Mouse (Mus musculus): ENCODE results near the gene Sdhaf4.
"Not testable (repeated sequence)": the region's sequence is repeated elsewhere in the genome, so short reads cannot be mapped to it uniquely, and the experiment has no call there.

Gene Sdhaf4

DNA sequence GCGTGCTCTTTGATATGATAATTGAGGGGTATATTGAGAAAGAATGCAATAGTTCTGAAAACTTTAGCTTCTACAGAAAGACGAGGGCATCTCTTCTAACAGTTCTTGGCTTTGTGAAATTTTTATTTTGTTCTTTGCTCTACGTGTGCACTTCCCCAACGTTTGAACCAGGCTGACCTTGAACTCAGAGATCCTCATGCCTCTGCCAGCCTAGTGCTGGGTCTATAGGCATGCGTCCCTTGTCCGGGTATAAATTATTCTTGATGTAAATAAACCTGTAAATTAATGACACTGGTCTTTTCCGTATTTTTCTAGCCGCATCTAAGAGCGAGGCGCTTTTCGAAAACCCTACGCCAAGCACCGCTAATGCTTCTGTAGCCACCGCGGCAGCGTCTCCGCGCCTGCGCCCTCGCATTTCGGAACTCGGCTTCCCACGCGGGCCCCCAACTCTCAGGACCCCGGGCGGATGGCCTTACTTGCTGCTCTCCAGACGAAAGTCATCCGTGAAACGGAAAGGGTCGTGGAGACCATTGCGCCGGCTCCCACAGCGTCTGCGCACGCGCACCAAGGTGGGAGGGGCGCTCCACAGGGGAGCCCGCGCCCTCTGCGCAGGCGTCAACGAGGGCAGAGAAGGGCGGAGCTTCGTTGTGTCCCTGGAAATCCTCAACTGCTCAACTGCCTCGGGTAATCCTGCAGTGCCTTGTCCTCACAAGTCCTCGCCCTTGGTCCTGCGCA lies at the start of gene Sdhaf4:
Gene Sdhaf4, minus strand, starts transcription at position 587 of the 735 bp plus-strand sequence.
- DNase-seq (ENCODE audit: low spot score), result peak; percentile 90

DNA sequence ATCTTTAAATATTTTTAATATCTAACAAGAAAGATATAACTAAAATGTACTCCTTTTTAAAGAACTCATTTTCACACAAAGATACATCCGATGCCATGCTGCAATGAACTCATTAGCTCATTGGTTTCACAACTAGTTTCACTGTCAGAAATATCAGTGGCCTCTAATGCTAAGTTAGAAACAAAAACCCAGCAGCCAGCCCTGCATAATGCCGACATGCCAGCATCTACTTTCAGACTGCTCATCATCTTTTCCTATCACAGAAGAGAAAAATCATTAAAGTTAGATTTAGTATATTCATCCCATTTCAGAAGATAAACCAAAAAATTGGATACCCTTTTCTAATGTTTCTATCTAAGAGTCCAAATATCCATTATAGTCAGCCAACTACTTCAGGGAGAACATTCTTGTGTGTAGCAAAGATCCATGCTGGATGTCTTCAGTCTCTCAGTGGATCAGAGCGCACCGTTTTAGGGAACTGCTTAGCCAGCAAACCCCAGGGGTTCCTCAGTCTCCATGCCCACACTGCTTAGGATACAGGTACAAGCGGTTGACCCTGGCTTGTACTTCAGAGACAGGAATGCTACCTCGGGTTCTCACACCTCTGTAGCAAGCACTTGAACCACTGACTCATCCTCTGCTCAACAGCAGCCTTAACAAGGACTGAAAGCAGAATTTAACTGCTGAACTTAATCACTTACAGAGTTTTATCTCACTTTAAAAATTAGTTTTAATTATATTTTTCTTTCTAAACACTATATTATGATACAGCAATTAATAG lies 41.5 kb upstream of the Sdhaf4 start:
- no peak for DNase-seq (ENCODE audit: low spot score)

DNA sequence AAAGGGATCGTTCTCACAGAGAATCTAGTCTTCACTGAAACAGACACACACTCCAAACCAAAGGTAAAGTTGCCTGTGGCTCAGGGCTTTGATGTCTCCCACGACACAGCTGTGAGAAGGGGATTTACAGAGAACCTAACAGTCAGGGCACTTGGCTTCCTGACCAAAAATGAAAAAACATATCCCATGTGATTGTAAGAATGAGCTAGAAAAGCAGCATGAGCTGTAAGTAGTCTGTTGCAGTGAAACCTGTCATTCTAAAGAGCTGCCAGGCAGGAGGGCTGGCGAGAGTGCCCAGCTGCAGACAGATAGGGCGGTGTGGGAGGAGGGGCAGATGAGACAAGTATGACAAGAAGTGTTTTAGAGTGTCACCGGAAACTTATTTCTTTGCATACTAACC lies 40.2 kb upstream of the Sdhaf4 start:
- no peak for DNase-seq (ENCODE audit: low spot score)

DNA sequence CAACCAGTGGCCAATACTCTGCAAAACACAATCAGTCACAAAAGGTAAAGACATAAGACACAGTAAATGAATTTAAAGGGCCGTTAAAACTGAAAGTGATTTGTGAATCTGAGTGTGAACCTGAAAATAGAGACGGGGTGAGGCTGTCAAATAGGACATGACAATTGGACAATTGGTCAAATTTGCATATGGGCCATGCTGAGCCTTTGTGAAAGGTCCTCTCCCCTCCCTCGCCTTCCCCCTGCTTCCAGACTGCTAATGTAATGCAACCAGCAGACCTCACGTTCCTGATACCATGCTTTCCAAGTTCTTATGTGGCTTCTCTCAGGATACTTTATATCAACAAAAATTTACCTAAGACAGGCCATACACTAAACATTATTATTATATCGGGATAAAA lies 37.6 kb upstream of the Sdhaf4 start:
- no peak for DNase-seq (ENCODE audit: low spot score)

DNA sequence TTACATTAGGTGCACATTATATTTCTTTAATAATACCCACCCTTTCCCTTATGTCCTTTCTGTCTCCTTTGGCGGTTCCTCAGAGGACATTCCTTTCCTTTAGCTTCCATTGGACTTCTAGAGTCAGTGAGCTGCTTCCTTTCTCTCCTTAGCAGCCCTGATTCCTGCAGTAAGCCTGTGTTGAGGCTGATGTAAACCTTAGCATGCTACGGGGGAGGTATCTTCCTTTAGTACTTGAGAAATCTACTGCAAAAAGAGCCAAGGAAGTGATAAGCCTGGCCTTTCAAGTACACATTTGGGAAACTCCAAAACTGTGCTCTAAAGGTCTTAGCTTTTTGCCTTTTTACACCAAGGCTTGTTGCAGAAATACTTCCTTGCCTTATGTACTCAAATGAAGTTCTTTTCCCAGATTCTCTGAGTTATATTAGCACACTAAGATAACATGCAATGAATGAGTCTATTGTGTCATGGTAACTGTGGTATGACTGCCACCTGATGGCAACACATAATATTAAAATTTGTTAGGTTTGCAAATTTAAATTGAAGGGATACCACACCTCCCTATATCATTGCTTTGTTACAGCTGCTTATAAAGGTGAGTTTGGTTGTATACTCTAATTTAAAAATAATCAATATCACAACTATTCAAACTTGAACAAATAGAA lies 28.4 kb upstream of the Sdhaf4 start:
- no peak for DNase-seq (ENCODE audit: low spot score)

DNA sequence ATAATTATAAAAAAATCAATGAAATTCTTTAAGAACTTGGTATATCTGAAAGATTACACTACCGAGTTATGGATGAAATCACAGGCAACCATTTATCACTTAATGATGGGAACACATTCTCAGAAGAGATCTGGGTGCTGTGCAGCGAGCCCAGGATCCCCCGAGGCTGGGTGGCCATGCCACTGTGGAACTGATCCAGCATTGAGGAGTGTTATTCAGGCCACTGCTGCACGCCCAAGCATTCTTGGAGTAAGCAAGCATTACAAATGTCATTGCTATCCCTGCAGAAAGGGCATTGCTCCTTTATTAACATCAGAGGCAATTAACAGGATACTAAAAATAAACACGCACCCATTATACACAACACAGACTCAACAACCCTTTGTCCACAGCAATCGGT lies 5.4 kb upstream of the Sdhaf4 start:
- no peak for DNase-seq (ENCODE audit: low spot score)

DNA sequence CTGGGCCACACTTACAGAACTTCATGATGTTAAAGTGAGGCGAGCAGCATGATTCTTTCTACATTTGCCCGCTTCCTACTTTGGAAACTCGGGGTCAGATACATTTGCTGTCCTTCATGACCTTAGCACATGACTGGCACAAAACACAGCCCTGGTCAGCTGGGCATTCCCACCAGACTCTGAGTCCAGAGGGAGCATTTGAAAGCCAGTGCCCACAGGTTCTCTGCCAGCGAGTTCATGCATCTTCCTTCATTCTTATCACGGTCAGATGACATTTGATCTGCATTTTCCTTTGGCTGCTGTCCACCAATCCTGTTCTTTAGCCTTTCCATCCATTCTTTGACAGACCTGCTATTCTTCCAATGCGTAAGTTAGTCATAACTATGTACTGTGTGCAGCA lies 4.6 kb upstream of the Sdhaf4 start:
- no peak for DNase-seq (ENCODE audit: low spot score)

DNA sequence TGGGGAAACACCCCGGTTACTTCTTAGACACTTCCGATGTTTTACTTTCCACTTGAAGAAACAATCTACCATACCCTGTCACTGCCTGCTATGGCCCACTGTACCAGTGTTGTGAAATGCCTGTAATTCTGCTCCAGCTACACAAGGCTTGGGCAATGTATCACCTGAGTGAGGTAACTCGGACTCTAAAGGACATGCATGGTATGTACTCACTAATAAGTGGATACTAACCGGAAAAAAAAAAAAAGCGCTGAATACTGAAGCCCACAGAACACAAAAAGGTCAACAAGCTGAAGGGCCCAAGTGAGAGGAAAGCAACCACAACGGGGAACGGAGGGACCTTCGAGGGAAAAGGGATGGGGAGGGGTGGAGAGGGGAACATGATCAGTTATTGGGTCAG lies 2.2 kb upstream of the Sdhaf4 start:
- no peak for DNase-seq (ENCODE audit: low spot score)

DNA sequence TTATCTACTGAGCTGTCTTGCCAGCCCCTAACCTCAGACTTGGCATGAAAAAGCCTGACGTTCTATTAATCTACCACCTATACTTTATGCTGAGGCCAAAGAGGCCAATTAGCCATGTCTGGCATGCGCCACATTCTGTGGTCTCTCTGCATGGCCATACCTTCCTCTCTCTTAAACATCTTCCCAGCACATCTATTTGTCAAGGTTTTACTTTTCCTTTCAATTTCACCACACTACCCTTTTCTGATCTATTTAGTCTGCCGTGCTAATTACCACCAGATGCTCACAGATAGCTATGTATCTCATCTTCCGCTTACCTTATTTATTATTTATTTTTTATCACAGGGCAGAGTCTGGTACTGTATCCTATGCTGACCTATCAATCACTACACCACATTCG lies 6.1 kb downstream of the Sdhaf4 start:
- DNase-seq (ENCODE audit: low spot score), result no peak

DNA sequence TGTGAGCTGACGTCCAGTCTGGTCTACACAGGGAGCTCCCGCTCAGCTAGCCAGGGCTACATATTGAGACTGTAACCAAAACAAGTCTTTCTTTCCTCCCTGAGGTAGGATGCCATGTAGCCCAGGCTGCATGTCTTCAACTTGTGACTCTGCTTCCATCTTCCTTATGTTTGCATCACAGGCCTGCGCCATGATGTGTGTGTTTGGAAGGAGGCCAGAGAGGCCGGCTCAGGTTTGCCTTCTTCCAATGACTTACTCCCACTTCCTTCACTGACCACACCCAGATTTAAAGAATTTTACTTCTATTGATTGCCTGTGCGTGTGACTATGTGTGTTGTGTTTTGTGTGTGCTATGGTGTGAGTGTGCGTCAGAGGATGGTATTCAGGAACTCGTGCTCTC lies 6.6 kb downstream of the Sdhaf4 start:
- no peak for DNase-seq (ENCODE audit: low spot score)

DNA sequence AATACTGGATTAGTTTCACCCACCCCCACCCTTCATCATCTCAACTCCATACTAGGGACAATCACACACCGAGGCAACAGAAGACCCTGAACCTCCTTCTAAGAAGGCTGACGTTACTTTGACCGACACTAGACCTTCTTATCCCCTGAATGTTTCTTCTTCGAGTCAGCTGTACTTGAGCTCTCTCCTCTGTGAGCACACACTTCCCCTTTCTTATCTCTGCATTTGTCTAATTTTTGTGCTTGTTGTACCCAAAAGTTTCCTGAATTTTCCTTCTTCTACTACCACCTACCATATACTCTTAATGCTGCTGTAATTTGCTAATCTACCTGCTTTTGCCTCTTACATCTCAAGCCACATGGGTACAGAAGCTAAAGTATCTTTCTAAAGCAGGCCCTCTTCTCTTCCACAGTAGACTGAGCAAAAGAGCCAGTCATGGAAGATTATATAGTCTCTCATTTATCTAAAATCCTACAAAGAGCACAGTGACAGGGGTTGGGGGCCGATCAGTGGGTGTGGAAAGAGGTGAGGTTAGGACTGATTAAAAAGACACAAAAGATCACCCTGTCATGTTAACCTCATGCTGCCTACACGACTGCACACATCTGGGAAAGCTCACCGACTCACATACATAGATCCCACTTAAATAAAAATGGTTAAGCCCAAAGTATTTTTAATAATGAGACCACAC lies 7.2 kb downstream of the Sdhaf4 start:
- no peak for DNase-seq (ENCODE audit: low spot score)

DNA sequence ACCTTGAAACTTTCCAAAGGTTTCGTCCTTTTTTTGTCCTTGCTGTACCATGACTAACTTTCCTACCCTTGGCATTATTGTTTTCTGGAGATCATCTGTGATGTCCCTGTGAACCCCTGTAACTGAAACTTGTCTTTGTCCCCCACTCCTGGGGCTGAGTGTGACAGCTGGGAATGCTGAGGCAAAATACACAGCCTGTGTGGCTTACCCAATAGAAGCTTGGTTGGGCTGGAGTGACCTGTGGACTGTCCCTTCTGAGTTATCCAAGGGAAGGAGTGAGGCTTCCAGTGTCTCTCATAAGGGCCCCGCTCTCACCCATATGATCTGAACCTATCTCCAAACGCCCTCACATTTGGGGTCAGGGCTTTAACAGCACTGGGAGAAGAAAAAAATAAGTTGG lies 8.0 kb downstream of the Sdhaf4 start:
- DNase-seq (ENCODE audit: low spot score), result no peak

DNA sequence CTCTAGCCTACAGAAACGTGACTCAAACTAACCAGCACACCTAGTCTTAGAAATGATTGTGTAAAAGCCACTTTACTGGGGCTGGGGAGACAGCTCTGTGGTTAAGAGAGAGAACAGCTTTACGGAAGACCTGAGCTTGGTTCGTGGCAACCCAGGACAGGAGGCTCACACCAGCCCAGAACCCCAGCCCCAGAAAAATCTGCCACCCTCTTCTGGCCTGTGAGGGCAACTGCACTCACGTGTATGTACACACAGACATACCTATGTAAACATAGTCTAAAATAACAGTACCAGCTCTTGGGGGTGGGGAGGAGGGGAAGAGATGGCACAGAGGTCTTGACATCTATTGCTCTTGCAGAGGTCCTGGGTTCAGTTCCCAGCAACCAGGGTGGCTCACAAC lies 10.0 kb downstream of the Sdhaf4 start:
- DNase-seq (ENCODE audit: low spot score), result no peak

DNA sequence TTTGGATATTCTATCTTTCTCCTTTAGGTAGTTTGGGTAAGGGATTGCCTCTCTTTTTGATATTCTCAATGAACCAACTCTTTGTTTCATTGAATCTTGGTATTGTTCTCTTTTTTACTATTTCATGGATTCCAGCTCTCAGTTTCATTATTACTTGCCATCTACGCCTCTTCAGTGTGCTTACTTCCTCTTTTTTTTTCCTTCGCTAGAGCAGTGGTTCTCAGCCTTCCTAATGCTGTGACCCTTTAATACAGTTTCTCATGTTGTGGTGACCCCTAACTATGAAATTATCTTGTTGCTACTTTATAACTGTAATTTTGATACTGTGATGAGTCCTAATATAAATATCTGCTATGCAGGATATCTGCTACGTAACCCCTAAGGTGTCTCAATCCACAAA lies 22.3 kb downstream of the Sdhaf4 start:
- no peak for DNase-seq (ENCODE audit: low spot score)

DNA sequence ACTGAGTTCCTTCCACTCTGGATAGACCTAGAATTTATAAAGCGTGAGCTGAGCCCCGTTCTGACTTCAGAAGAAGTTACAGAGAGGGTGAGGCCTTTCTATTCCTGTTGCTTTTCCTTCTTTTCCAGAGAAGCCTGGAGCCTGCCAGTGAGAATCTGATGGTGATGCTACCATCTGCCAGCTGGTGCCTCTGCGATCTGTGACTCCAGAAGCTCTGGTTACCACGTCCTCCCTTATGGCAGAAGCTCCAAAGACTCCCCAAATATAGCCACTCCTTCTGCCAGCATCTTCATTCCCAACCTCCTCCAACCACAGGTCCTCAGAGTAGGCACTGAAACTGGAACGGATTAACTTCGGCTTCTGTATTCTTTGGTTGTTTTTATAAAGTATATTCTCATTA lies 27.2 kb downstream of the Sdhaf4 start:
- no peak for DNase-seq (ENCODE audit: low spot score)

DNA sequence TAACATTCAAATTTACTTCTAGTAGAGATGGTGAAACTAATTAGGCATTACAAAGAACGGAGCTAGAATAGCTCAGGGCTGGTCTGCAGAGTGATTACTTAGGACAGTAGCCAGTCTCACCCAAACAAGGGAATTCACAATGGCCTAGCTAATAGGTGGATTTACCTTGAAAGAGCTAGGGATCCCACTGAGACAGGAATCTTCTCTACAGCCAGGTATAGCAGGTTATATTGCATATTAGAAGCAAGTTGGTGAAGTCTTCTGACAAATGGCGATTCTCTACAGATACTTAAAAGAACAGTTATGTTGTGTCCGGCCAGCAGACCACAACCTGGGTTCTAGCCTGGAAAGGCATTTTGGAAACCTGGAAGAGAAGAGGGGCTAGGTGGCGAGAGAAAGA lies 34.3 kb downstream of the Sdhaf4 start:
- DNase-seq (ENCODE audit: low spot score), result not testable (repeated sequence)

DNA sequence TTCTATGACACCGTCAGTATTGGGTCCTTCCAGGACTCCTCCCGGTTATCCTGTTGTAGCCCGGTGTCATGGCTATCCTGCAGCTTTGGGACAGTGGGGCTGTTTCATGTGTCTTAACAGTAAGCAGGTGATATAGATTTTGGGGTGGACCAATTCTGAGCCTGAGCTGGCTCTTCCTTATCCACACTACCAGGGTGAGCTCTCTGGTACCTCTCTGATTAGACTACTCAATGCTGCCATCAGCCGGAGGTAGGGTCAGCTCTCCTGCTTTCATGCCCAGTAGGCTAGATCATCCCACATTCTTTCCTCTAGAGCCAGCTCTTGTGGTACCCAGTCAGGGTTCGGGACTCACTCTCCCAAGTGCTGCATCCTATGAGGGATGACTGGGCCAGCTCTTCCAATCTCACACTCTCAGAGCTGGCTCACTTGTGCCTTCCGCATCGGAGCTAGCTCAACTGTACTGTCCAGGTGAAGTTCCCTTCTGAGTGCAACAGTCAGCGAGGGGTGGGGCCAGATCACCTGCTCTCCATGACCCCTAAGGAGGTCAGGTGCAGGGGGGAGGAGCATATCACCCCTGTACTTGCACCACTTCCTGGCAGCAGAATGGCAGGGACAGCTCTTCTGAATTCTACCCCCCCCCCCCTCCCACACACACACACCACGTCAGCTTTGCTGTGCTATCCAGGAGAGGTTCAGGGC lies 37.3 kb downstream of the Sdhaf4 start:
- no peak for DNase-seq (ENCODE audit: low spot score)

DNA sequence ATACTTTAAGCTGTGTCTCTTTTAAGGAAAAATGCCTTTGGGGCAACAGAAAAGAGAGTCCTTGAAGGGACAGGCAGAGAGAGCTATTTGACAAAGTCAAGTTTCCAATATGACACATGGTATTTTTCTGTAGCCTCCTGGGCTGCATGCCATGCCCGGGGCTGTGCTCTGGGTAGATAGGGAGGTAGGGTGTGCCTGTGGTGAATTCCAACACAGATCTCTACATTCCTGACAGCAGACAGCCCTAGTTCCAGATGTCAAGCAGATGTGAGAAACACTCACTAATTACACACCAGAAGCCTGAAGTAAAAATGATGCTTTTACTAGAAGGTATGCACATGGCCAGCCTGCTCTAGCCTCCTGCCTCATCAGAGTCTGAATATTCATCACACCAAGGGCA lies 39.2 kb downstream of the Sdhaf4 start:
- DNase-seq (ENCODE audit: low spot score), result no peak

DNA sequence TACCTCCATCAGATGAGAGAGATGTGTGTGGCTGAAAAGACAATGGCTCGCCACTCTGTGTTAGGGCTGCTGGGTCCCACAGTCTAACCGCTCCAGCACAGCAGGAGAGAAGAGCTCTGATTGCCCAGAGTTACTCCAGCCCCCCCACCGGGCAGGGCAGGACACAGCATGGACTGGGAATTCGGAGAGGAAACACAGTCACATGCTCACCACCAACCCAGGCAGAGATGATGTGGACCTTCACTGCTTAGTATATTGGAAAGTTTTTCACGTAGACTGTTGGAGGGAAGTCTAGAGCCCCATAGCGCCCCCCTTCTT lies 46.1 kb downstream of the Sdhaf4 start:
- DNase-seq (ENCODE audit: low spot score), result no peak

DNA sequence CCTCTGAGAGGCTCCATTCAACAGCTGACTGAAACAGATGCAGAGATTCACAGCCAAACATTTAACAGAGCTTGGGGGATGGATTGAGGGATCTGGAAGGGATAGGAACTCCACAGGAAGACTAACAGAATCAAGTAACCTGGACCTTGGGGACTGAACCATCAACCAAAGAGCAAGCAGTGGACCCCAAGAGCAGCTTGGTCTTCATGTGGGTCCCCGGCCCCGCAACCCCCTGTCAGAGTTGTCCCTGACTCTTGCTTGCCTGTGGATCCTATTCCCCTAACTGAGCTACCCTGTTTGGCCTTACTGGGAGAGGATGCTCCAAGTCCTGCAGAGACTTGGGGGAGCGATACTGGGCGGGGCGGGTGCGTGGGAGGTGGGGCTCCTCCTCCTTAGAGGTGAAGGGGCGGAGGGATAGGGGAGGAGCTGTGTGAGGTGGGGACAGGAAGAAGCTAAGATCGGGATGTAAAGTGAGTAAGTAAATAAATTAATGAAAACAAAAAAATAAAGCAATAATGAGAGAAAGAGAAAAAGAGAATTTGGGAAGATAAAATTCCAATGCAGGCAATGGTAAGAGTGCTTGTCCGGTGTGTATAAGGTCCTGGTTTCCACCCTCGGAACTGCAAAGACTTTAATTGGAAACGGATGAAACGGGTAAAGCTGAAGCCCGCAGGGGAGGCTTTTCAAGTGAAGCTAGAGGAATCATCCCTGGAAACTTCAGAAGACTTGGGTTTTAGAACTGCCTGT lies 46.6 kb downstream of the Sdhaf4 start:
- no peak for DNase-seq (ENCODE audit: low spot score)

DNA sequence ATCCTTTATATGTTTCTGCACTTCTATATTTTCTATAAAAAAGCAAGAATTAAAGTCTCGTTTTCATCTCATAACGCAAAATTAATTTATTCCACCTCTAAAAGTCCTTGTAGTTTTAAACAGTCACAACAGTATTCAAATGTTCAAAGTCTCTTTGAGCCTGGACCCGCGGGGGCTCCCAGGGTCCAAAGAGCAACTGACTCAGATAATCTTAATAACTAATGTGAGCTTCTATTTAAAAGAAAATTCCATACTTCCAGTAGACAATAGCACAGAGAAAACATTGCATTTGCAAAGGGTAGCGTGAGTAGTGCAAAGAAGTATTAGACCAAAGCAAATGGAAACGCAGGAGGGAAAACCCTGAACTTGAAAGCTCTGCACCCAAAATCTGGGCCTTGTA lies 47.4 kb downstream of the Sdhaf4 start:
- no peak for DNase-seq (ENCODE audit: low spot score)
